Mouse (Mus musculus) large intestine, adult 2 months (tissue): ENCODE measurements at regions not wholly inside any gene's neighbourhood (a gene's known extent, or its start where the extent isn't known, plus 50 kb on each side); places are given as distances from the start of the nearest gene placed in this dataset.

Experiments
- DNase-seq: peaks from one replicate; pipeline ENCODE4 v3.0.0-alpha.2; 2012; ENCODE audit warnings: low read depth, low spot score
- WGBS: fragments of 180-500 bp; shearing (Covaris S2); methylation state at CpG from one replicate; pipeline ENCODE4 v1.1.7; 2018; 5-methylcytosine and 5-hydroxymethylcytosine counted together

- 68% methylated on average over 2 of the region's 2 CpGs for WGBS
- no peak for DNase-seq
Measured at GRCm38 (mm10) chr2:30700890-30701289, 102.6 kb downstream of the 1700001O22Rik start.

GRCm38 (mm10) chr2:30700471-30700870, 103.0 kb downstream of the 1700001O22Rik start:
- 89% methylated on average over 1 of the region's 1 CpGs for whole genome bisulfite sequencing
- no peak for DNase-seq

GRCm38 (mm10) chr2:30699797-30700454, 103.5 kb downstream of the 1700001O22Rik start:
- WGBS = 17% methylated on average over 6 of the region's 6 CpGs
- DNase-seq = peak; percentile 78

DNA sequence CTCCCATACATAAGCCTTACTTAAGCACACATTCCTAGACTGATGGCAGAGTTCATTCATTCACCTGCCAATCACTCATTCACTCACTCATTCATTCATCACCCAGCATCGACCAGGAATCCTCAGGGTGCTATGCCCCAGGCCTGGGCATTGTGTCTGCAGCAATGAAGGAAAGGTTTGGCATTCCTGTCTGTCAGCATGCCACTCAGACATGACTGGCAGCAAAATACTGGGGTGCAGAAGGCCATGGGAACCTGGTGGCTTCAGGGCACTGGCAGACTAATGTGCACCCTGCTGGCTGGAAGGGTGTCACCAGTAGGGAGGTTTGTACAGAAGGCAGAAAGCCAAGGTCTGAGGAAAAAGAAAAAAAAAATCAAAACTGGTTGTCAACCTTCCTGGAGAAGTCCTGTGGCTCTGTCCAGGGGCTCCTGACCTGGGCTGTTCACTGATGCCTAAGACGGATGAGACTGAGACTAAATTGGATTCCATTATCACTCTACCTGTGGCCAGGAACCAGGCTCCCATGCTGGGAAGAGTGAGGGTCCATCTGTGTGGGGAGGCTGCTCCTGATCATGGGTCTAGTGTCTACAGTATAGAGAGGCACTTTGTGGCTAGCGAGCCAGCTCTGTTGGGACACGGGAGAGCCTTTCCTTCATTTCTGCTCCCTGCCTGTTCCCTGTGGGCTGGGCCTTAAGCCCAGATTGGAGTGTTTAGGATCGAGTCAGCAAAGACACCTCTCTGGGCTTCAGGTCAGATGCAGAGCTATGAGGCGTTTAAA, 104.1 kb downstream of the Cstad start:
- DNase-seq = no peak
- 79% methylated on average over 6 of the region's 6 CpGs for WGBS

DNA sequence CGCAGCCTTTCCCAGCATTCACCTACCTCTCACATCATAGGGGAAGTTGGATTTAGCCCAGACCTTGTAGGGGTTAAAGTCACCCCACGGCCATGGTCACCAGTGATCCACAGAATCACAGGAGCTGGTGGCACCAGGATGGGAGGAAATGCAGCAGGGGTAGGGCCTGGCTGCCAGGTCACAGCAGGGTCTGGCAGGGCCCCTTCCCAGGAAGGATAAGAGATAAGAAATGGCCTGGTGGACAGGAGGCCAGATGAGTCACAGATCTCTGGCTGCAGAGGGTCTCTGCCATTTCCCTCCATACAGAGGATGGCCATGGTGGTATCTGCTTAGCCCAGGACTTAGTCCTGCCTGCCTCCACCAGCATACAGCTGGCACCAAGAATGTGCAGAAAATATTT, 103.0 kb downstream of the Cstad start:
- 88% methylated on average over 2 of the region's 2 CpGs for WGBS
- DNase-seq = no peak

DNA sequence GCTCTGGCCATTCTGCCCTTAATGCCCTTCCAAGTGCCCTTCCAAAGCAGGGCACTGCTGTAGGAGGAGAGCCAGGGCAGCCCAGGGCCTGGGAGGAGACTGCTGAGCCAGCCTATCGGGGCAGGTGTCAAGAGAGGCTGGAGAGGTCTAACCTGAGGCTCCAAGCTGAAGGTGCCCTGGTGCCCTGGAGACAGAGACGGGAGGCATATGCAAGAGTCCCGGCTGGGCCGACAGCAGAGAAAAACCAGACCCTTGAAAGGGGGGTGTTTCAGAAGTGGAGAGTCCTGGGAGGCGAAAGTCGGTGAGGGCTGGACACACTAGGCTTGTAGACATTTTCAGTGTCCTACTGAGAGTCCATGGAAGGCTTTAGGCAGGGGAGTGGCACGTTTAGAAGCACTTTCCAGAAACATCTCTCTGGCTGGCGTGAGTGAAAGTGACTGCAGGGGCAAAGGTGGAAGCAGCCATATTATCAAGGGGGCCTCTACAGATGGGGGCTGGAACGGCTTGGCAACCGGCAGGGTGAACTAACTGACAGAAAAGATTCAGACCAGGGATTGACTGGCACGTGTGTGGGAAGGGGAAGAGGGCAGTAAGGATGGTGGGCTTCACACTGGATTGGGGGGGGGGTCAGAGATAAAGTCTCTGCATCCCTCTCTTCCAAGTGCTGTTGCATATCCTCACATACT, 101.1 kb downstream of the Cstad start:
- WGBS = 73% methylated on average over 11 of the region's 11 CpGs
- DNase-seq = no peak

- no peak for DNase-seq
- WGBS = 93% methylated on average over 1 of the region's 1 CpGs
Measured at GRCm38 (mm10) chr2:30695041-30695440, 100.2 kb downstream of the Cstad start.

- DNase-seq = no peak
- WGBS = 4% methylated on average over 41 of the region's 41 CpGs
Measured at GRCm38 (mm10) chr2:30693206-30694035, 98.6 kb downstream of the Cstad start.

DNA sequence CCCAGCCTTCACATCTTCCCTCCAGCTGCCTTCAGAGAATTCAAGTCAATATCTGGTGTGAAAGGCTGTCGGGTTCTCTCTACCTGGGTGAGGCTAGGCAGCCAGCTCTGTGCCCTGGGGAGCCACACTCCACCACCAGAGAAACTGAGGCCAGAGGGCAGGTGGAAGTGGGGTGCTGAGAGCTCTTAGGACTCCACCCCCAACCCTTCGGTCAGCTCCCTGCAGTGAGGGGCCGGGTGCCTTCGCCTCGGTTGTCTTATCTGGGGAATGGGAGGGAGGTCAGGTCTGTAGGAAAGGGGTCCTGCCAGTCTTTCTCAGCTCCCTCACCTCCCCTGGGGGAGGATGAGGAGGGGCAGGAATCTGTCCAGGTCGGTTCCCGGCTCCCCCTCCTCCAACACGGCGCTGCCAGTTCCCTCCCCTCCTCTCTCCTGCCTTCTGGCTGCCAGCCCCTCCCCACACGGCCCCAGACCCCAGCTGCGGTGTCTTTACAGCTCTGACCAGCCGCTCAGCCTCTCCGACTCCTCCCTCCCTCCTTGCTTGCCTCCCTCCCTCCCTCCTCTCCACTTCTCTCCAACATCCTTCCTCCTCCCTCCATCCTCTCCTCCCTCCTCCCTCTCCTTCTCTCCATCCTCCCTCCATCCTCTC, 97.8 kb downstream of the Cstad start:
- DNase-seq = no peak
- 25% methylated on average over 13 of the region's 13 CpGs for WGBS

DNA sequence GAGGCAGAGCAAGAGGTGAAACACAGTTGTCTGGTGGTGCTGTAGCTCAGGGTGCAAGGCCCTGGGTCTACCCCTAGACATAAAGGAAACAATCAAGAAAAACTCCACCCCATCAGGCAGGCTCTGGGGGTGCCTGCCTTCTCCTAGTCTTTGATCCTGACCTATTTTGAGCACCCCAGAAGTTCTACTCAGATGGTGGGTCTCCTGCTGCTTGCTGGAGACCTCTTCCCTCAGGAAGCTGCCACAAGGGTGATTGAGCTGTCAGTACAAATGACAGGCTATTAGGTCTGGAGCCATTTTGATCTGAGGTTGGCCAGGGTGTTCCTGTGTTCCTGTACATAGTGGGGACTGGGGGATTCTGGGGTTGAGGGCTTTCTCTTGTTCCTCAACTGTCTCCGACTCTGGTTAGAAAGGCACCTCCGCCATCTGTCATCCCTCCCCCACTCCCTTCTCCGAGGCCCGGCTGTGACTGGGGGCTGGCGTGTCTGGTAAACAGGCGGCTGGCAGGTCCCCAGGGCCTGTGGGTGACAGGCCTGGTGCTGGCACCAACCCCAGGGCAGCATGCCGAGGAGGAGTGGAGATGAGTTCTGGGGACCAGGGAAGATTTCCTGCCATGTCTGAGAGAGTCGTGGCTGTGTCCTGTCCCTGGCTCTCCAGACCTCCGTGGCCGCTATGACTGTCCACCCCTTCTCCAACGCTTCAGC, 97.2 kb downstream of the Cstad start:
- no peak for DNase-seq
- WGBS = 42% methylated on average over 11 of the region's 11 CpGs

GRCm38 (mm10) chr2:30690925-30691856, 96.4 kb downstream of the Cstad start:
- no peak for DNase-seq
- 87% methylated on average over 17 of the region's 17 CpGs for WGBS

DNA sequence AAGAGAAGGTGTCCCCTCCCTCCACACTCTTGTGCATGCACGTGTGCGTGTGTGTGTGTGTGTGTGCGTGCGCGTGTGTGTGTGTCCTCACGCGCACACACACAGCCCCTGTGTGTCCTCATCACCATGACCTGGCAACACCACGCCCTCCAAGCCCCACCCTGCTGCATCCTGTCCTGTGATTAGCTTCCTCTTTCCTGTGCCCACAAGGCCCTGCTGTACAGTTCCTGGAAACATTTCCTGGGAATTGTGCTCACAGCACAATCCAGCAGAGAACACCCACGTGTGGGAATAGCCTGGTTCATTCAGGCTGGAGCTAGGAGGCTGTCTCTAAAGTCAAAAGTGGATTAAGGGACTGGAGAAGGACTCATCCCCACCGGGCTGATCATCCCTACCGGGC, 95.5 kb downstream of the Cstad start:
- DNase-seq = no peak
- 65% methylated on average over 11 of the region's 11 CpGs for WGBS

- no peak for DNase-seq
- 86% methylated on average over 4 of the region's 4 CpGs for whole genome bisulfite sequencing
Measured at GRCm38 (mm10) chr2:30688402-30688801, 93.6 kb downstream of the Cstad start.

DNA sequence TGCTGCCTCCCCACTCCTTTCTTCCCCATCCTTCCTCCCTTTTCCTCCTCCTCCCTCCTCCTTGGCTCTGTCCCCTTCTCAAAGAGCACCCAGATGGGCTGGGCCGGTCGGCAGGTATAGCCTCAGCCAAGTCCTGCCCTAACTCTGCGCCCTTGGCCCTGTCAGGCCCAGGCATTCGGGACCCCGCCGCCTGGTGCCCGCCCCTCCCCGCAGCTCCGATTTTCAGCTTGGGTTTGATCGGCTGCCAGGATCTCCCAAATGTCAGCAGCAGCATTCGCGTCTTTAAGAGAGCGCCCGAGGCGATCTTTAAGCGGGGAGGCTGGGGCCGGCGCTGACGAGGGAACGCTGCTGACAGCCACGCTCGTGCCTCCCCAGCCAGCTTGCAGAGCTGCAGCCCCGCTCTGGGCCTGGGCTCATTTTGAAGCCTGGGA, 92.3 kb downstream of the Cstad start:
- no peak for DNase-seq
- WGBS = 38% methylated on average over 23 of the region's 23 CpGs

- DNase-seq = no peak
- WGBS = 89% methylated on average over 6 of the region's 6 CpGs
Measured at GRCm38 (mm10) chr2:30686359-30686758, 91.5 kb downstream of the Cstad start.

- DNase-seq = no peak
- 56% methylated on average over 10 of the region's 10 CpGs for WGBS
Measured at GRCm38 (mm10) chr2:30685137-30685860, 90.5 kb downstream of the Cstad start.

DNA sequence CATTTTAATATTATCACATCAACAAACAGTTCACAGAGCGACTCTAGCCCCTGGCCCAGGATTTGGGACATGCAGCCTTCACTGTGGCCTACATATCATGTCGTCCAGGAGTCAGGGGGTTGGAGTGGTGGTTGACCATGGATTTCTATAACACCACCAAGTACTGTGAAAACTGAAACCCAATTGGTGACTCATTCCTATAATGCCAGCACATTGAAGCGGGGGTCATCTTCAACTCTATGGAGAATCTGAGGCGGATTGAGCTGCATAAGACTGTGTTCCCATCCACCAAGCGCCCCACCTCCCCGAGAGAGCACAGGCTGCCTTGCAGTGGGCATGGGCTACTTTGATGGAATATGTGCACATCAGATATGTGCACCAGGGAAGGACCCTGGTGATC, 89.6 kb downstream of the Cstad start:
- DNase-seq = no peak
- 90% methylated on average over 6 of the region's 6 CpGs for WGBS
